Mouse (Mus musculus): ENCODE measurements around the gene Gm10644.
"Not testable (repeated sequence)": the region's sequence is repeated elsewhere in the genome, so short reads cannot be mapped to it uniquely, and the experiment has no call there.

Gm10644 gene

GRCm38 (mm10) chr8:83955106-83955957 is at the start of gene Gm10644, which contains the start of gene Asf1b:
TSS of gene Gm10644 (minus strand) at chr8:83955205.
TSS of gene Asf1b (plus strand) at chr8:83955507.
- DNase-seq (ENCODE audit: low read depth, low spot score) = peak; percentile 100

GRCm38 (mm10) chr8:84004533-84005201 is 49.7 kb upstream of the Gm10644 start:
- DNase-seq (ENCODE audit: low read depth, low spot score) = peak; percentile 95

- DNase-seq (ENCODE audit: low read depth, low spot score) = no peak
Observed at GRCm38 (mm10) chr8:84003612-84004246, 48.7 kb upstream of the Gm10644 start.

GRCm38 (mm10) chr8:84002957-84003611 is 48.1 kb upstream of the Gm10644 start:
- DNase-seq (ENCODE audit: low read depth, low spot score) = no peak

- DNase-seq (ENCODE audit: low read depth, low spot score) = no peak
Observed at GRCm38 (mm10) chr8:84001281-84002000, 46.4 kb upstream of the Gm10644 start, which contains the start of gene 1700067K01Rik. TSS of gene 1700067K01Rik (plus strand) at chr8:84001502.

GRCm38 (mm10) chr8:83999825-84000224 is 44.8 kb upstream of the Gm10644 start:
- DNase-seq (ENCODE audit: low read depth, low spot score) = no peak

GRCm38 (mm10) chr8:83999057-83999705 is 44.2 kb upstream of the Gm10644 start:
- no peak for DNase-seq (ENCODE audit: low read depth, low spot score)

- peak; percentile 70 for DNase-seq (ENCODE audit: low read depth, low spot score)
Observed at GRCm38 (mm10) chr8:83998231-83999056, 43.4 kb upstream of the Gm10644 start.

GRCm38 (mm10) chr8:83997511-83998141 is 42.6 kb upstream of the Gm10644 start, which contains the start of gene Samd1:
TSS of gene Samd1 (plus strand) at chr8:83997672.
- no peak for DNase-seq (ENCODE audit: low read depth, low spot score)

GRCm38 (mm10) chr8:83996567-83997505 is 41.8 kb upstream of the Gm10644 start:
- DNase-seq (ENCODE audit: low read depth, low spot score) = peak; percentile 81

GRCm38 (mm10) chr8:83995973-83996372 is 41.0 kb upstream of the Gm10644 start:
- no peak for DNase-seq (ENCODE audit: low read depth, low spot score)

GRCm38 (mm10) chr8:83994030-83994429 is 39.0 kb upstream of the Gm10644 start:
- no peak for DNase-seq (ENCODE audit: low read depth, low spot score)

- DNase-seq (ENCODE audit: low read depth, low spot score) = no peak
Observed at GRCm38 (mm10) chr8:83992488-83992887, 37.5 kb upstream of the Gm10644 start.

- DNase-seq (ENCODE audit: low read depth, low spot score) = no peak
Observed at GRCm38 (mm10) chr8:83990170-83990569, 35.2 kb upstream of the Gm10644 start.

- DNase-seq (ENCODE audit: low read depth, low spot score) = no peak
Observed at GRCm38 (mm10) chr8:83989243-83989642, 34.2 kb upstream of the Gm10644 start.

- DNase-seq (ENCODE audit: low read depth, low spot score) = not testable (repeated sequence)
Observed at GRCm38 (mm10) chr8:83983222-83983621, 28.2 kb upstream of the Gm10644 start.

- no peak for DNase-seq (ENCODE audit: low read depth, low spot score)
Observed at GRCm38 (mm10) chr8:83982449-83982848, 27.4 kb upstream of the Gm10644 start.

- no peak for DNase-seq (ENCODE audit: low read depth, low spot score)
Observed at GRCm38 (mm10) chr8:83981533-83981932, 26.5 kb upstream of the Gm10644 start.

Data from forelimb bud, embryonic 11.5 days (tissue).